Mouse (Mus musculus) kidney, postnatal 36 days (tissue): ENCODE results near the gene Map3k7cl.

ENCODE experiments used
- DNase-seq, 2 experiments: peaks; one replicate each; pipeline ENCODE4 v3.0.0; 2021 to 2022; ENCODE audit warnings: mixed read lengths in 2 of 2

Map3k7cl gene

DNA sequence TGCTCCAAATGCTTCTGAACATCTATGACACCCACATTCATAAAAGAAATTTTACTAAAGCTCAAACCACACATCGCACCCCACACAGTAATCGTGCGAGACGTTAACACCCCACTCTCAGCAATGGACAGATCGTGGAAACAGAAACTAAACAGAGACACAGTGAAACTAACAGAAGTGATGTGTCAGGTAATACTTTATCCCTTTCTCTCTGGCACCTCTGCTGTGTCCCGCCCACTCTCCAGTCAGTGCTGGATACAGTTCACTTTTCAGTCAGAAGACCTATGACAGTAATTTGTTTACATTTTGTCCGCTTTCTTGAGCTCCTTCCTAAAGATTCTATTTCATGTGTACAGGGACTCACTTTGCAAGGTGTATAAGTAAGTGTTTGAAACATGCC, 89.1 kb downstream of the Map3k7cl start:
- DNase-seq = no peak

GRCm38 (mm10) chr16:87644111-87644770, 91.1 kb downstream of the Map3k7cl start:
- DNase-seq = no peak
